Mouse (Mus musculus) left cerebral cortex, postnatal 10 days (tissue): Measurements from ENCODE around the gene Gm20388. TPM values are rescaled to one million over a fixed set of nuclear protein-coding genes. Genes with fewer than 3 reads are reported as not detected.

Experiments
- DNase-seq, 2 experiments: peaks; one replicate each; pipeline ENCODE4 v3.0.0; 2021 to 2022; ENCODE audit warnings: low spot score in 2 of 2, mixed read lengths in 1 of 2; ENCODE audit errors: extremely low spot score in 1 of 2
- intact Hi-C: fragments of 180-260 bp; cut with DNase I; formaldehyde crosslinking; loops from one replicate; pipeline ENCODE4 v1.15.1; 2025
- total RNA-seq, 2 experiments: library from RNA; stranded (reverse); gene quantifications; 2 replicates each; pipeline ENCODE4 v1.2.3; 2021

Gm20388 gene
- total RNA-seq, 2 experiments from 2014 or later: 4.4 to 9.0 TPM

DNA sequence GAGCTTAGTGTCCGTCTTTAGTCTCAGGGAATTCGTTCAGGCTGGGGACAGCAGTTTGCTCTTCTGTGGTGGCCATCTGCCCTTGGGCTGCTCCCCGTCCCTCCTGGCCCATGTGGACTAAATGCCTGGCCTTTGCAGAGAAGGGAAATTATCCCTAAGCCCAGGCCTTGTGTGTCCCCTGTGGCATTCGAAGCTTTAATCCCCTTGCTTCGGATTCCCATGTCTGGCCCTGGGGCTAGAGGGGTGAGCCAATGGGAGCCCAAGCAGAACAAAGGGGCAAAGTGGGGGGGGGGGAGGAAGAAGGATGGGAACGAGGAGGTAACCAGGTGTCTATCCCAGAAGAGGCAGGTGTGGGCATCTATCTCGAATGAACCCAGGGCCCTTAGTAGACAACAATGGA is 736.9 kb downstream of the Gm20388 start, which contains the start of gene 1190005I06Rik:
1190005I06Rik (minus strand) TSS at position 101 of the 400 bp plus-strand sequence.
- no peak for DNase-seq
- intact Hi-C loops: no loop called here

DNA sequence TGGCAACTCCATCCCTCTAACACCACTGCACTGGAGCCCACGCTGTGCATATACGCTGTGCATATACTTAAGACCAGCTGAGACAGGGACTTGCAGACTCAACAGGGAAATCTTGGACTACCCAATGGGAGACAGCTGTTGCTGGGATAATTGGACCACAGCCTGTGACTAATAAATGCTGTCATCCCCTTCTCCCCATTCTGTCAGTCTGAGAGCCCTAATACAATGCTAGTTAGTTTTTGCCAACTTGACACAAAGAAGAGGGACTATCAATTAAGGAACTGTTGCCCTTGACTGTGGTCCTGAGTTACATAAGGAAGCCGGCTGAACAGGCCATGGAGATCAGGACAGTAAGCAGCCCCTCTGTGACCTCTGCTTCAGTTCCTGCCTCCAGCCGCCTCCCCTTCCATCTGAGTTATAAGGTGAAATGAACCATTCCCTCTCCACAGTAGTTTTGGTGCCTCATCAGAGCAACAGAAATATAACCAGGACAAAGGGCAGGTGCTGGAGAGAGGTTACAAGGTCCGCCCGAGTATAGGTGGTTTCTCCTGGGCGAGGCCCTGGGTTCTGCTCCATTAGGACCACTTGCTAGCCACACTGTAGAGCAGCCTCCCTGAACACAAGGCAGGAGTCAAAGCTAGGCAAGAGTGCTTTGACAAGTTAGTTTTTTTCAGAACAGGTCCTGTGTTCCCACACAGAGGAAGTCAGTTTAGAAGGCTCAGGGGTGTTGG is 745.8 kb downstream of the Gm20388 start:
- DNase-seq: no peak
- intact Hi-C loops: no loop called here

DNA sequence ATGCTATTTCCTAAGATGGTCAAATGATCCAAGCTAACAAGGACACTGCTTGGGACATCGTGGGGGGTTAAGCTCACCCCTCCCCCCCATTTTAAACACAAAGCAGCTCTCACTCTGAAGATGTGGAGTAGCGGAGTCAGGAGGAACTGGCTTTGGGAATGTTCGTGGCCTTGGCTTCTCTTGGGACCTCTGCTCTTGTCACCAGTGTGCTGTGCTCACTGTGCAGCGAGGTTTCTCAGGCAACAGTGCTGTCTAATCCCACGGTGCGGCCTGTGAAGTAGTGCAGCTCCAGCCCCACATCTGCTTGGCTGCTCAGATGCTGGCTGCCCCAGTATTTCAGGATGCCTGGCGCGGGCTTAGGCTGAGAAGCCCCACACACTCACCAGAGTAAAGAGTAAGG is 746.8 kb downstream of the Gm20388 start:
- intact Hi-C loops: no loop called here
- no peak for DNase-seq

DNA sequence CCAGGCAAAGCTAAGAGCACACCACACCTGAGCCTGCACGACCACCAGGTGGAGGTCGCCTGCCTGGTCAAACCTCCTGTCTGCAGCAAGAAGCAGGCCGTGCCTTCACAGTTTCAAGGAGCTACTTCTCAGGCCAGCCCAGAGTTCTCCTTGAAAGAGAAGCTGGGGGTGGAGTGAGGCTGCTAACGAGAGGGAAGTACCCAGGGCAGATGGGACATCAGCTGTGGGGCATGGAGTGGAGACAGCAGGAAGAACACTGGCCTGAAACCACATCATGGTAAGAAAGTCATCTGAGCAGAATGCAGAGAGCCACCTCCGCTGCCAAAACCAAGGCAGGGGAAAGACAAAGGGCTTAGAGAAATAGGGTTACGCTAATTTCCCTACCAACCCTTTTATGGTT is 753.9 kb downstream of the Gm20388 start:
- intact Hi-C loops: no loop called here
- no peak for DNase-seq

DNA sequence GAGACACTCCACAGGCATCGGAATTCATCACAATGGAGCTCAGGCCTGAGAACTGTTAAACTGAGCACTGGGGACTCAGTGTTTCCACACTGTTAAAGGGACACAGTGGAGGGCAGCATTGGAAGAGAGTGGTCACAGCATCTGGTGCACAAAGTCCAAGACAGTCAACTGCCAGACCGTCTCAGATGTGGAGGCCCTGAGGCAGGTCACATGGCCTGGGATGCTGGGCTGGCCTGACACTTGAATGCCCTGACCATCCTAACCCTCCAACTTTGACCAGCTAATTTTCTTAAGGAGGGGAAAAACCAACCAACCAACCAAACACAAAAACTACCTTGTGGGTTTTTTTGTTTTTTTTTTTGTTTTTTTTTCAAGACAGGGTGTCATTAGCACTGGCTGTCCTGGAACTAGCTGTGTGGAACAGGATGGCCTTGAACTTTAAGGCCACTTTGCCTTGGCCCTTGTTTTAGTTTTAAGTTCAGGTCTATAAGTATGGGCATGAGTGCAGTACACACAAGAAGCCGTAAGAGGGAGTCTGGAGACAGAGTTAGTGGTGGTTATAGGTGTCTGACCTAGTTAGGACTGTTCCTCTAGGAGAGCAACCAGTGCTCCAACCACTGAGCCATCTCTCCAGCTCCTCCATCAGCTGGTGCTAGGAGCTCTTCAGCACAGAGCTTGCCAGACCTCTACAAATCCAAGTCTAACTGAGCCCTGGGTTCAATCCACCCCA is 755.2 kb downstream of the Gm20388 start:
- intact Hi-C loops: no loop called here
- DNase-seq: no peak

DNA sequence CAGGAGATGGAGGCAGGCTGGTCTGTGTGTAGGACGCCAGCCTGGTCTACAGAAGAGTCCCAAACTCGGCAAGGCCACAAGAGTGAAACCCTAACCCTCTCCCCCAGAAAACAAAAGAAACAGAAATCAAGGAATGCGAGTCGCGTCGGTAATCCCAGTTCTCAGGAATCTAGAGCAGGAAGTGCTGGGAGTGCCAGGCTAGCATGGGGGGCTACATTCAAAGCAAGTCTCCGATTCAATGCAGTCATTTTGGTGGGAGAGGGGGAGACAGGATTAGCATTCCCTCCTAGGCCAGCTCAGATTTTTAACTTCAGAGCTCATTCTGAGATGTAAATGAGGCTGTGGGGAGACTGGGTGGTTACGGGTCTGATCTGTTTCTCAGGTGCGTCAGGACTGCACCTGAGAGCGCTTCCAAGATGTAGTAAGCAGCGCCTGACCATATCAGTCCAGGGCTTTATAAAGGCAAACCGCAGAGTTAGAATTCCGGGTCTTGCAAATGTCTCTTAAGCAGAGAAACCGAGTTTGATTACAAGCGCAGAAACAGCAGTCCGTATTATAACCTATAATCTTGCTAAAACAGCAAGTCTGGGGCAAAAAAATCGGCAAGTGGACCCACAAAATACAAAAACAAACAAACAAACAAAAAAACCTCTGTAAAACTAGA is 756.3 kb downstream of the Gm20388 start:
- intact Hi-C loops: no loop called here
- DNase-seq: no peak

DNA sequence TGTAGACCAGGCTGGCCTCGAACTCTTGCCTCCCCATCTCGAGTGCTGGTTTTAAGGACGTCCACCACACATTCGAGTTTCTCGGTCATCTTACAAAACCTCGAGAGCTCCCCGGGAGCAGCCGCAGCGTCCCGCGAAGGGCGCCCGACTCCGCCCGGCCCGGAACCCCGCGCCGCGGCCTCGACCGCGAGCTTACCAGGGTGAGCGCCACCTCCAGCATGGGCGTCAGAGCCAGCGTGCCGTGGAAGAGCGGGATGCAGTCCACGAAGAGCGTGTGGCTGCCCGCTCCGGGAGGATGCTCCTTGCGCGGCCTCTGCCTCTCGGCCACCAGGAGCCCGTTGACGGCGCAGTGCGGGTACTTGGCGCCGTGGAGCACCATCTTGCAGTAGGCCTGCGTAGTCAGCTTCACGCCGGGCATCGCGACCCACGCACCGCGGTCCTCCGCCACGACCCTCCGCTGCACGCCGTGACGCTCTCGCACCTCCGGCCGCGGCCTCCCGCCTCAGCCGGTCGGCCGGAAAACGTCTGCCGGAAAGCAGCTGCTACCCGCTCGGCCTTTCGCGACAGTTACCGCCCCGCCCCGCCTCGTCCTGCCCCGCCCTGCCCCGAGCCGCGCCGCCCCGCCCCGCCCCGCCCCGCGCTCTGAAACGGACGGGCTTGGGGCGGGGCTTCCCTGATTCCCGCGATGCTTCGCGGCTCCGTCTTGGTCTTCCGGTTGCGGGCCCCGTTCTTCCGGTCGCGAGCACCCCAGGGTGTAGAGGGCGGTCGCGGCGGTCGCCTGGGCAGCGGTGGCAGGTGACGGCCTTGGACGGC is 757.1 kb downstream of the Gm20388 start, which contains the start of the genes Gm27021 and Cox4i1:
Gm27021 (minus strand) TSS at position 519 of the 813 bp plus-strand sequence.
Cox4i1 (plus strand) TSS at position 662 of the 813 bp plus-strand sequence.
- intact Hi-C loops: no loop called here
- peak; percentile 85 to 97 for DNase-seq

DNA sequence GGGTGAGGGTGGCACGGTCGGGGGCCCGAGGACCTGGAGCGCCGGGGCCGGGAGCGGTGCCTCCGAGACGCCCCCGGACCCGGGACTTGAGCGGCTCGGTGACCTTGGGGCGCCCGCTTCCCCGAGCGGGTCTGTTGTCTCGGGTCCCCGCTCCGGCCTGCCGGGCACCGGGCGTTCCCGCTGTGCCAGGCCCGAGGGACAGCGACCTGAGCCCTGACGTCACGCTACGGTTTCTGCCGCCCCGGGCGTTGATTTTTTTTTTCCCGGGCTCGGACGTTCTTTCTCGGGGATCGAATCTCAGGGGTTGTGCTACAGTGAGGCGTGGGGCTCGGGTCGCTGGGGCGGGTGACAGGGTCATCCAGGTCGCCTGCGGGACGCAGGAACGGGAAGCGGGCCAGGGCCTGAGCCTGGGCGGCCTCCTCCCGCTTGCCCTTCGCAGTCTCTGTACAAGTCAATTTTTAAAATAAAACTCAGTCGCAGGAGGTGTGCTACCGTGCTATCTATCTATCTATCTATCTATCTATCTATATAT is 757.8 kb downstream of the Gm20388 start, which contains the start of gene Emc8:
Emc8 (minus strand) TSS at position 200 of the 532 bp plus-strand sequence.
- peak in 1 of 2 experiments; percentile 70 for DNase-seq
- intact Hi-C loops: no loop called here

DNA sequence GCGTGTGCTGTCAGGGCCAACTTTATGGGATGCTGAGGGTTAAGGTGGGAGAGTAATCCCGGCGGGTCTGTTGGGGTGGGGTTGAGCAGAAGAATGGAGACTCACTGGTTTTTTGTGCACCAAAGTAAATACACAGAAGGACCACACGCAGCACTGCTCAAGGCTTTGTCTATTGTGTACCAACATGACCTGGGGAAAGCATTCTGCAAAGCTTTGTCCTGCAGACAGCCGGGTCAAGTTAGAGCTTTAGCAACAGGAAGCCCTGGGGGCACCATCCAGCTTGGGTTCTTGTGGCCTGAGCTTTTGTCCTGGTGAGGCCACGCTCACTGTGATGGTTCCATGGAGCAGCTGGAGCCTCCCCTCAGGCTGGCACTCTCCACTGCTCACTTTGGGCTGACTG is 761.1 kb downstream of the Gm20388 start:
- DNase-seq: no peak
- intact Hi-C loops: no loop called here

DNA sequence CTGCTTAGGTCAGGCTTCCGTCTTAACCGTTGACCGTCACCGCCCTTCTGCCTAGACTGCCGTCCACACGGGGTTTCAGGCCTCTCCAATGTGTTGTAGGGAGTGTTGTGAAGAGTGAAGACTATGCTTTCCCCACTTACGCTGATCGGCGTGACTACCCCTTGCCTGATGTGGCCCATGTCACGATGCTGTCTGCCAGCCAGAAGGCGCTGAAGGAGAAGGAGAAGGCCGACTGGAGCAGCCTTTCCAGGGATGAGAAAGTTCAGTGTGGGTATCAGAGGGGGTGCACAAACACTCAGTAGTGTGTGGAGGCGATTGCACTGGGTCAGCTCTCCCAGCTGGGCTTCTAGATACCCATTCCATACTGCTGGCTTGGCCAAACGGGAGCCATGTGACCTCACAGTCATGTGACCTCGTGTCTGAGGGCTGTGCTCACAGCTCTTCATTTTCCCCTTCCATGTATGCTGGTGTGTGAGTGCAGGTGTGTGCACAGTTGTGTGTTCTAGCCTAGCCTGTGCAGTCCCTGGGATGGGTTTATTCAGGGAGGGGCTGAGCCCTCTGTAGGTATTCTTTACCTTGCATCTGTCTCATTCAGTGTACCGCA is 762.1 kb downstream of the Gm20388 start:
- intact Hi-C loops: no loop called here
- no peak for DNase-seq

DNA sequence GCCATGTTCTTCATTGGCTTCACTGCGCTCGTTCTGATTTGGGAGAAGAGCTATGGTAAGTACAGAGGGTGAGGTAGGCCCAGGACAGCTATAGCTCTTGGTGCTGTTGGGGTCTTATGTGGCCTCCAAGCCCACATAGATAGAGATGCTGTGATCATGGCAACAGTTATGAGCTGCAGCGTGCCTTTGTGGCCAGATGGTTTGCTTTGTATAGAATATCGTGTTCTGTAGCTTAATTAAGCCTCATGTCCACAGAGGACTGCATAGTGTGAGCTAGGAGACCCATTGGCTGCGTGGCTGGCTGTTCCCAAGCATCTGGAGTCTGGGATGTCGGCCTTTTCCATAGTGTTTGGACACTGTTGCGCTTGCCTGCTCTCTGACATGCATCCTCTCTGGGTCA is 762.7 kb downstream of the Gm20388 start:
- no peak for DNase-seq
- intact Hi-C loops: no loop called here

DNA sequence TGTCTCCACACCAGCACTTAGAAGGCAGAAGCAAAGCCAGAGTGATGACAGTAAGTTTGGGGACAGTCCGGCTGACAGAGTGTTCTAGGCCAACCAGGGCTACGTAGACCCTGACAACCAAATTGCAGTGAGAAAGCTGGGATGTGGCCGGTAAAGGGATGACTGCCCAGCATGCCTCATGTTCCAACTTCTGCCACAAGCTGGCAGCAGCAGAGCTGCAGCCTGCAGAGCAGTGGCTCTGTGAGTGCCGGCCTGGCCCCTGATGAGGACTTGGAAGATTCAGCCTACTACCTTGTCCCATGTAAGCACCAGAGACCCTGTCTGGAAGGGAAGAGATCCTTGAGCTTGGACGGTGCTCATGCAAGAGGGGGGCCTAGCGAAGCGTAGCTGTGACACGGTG is 765.1 kb downstream of the Gm20388 start:
- DNase-seq: no peak
- intact Hi-C loops: no loop called here

DNA sequence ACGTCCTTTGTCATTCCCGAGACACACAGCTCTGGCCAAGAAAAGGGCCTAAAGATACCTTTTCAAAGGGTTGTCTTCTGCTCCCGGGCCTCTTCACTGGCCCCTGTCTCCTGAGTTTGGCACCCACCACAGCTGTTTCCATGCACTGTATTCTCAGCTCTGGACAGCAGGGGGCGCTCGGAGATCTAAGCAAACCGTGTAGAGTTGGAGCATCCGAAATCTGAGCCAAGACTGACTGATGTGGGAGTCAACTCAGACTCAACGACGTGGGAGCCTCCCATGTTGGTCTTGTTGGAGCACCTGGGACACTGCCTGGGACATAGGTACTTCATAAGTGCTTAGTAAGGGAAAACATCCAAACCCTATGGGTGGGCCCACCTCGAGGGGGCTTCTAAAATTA is 767.8 kb downstream of the Gm20388 start:
- peak; percentile 76 to 88 for DNase-seq
- intact Hi-C loops: no loop called here

DNA sequence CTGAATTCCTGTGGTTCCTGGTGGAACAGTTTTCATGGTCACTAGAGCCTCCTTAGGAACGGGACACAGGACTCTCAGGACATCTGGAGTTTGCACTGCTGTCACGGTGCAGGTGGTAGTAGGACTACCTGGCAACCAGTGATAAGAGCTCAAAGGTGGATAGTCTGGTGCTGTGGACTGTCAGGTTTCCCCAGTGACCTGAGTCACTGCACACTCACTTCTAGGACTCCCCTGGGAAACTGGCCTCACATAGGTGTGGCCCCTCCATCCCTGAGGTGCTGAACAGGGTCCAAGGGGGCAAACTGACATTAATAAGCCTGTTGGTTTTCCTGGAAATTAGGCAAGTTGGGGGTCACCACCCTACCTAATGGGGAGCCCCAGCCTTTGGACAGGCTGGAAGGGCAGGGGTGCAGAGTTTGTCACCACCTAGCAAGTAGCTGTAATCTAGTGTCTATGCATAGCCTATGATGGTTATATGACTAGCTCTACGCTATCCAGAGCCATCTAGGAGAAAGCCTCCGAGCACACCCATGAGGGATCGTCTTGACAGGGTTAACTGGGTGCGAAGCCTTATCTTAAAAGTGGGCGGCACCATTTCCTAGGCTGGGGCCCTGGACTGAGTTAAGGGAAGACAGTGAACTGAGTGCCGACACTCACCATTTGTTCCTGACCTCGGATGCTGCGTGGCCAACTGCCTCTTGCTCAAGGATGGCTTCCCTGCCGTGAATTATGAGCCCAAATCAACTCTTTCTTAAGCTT is 769.2 kb downstream of the Gm20388 start:
- intact Hi-C loops: loop anchor here (1.0 to 5.0 kb wide), 3 partner anchors 57 to 412 kb away; partner anchors contain the start of gene Irf8
- DNase-seq: no peak

DNA sequence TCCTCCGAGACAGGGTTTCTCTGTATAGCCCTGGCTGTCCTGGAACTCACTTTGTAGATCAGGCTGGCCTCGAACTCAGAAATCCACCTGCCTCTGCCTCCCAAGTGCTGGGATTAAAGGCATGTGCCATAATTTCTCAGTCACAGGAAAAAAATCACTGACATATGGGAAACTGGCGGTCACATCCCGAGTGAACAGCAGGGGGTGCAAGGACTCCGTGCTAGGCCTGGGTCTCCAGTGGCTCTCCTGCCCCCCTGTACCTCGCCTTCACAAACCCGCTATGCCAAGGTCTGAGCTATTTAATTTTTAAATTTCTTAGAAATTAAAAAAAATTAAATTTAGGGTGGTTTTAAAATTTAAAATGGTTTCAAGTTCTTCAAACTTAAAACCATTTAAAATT is 769.8 kb downstream of the Gm20388 start:
- peak in 1 of 2 experiments; percentile 61 for DNase-seq
- intact Hi-C loops: loop anchor here (1.0 to 5.0 kb wide), 3 partner anchors 57 to 412 kb away; partner anchors contain the start of gene Irf8

DNA sequence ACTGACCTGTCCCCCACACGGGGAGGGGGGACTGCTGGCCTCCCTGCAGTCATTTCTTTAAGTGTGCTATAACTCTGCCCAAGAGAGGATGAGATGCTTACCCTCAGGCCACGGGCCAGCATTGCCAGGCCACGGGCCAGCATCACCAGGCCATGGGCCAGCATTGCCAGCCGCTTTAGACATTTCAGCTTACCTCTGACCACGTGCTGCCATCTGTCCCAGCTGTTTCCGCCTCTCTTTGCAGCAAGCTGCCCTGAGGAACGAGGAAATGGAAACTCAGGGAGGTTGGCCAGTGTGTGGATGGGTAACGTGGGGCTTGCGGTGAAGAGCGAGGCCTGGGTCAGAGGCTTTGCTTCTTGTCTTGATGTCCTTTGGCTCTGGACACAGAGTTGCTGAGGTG is 770.5 kb downstream of the Gm20388 start:
- intact Hi-C loops: loop anchor here (5.0 kb wide), 2 partner anchors 56 to 411 kb away; partner anchors contain the start of gene Irf8

DNA sequence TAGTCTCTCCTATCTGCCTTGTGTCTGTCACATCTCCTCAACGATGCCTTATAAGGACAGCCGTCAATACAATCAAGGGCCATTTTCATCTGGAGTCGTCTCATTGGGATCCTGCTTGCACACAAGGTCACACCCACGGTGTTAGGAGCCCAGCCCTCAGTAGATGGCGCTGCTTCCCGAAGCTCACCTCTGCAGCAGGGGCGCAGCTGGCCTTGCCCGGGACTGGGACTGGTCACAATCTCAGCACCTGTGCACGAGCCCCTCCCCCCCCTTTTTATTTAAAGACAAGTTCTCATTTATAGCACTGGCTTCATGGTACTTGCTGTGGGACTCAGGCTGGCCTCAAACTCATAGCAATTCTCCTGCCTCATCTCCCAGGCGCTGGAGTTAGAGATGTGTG is 773.0 kb downstream of the Gm20388 start:
- DNase-seq: peak in 1 of 2 experiments; percentile 75
- intact Hi-C loops: loop anchor here (5.0 kb wide), 2 partner anchors 54 to 409 kb away; partner anchors contain the start of gene Irf8

More for the DNA sequence above, 770.5 kb downstream of the Gm20388 start:
- DNase-seq: no peak
